Mouse (Mus musculus) testis, adult 2 months (tissue): ENCODE measurements around the gene 2010109A12Rik.

Experiments
- CTCF ChIP-seq: fragments of 200-500 bp; IDR thresholded peaks from 2 replicates; pipeline ENCODE4 v1.5.1; 2012; ENCODE audit warnings: low read depth, mild to moderate bottlenecking, inconsistent platforms, low read length, moderate library complexity; ENCODE audit not compliant: control insufficient read depth, insufficient read depth, insufficient replicate concordance
- POLR2A ChIP-seq: fragments of 200-500 bp; IDR thresholded peaks from 2 replicates; pipeline ENCODE4 v1.6.1; 2012; ENCODE audit warnings: low read depth, mild to moderate bottlenecking, inconsistent platforms, low read length, moderate library complexity; ENCODE audit not compliant: control insufficient read depth

DNA sequence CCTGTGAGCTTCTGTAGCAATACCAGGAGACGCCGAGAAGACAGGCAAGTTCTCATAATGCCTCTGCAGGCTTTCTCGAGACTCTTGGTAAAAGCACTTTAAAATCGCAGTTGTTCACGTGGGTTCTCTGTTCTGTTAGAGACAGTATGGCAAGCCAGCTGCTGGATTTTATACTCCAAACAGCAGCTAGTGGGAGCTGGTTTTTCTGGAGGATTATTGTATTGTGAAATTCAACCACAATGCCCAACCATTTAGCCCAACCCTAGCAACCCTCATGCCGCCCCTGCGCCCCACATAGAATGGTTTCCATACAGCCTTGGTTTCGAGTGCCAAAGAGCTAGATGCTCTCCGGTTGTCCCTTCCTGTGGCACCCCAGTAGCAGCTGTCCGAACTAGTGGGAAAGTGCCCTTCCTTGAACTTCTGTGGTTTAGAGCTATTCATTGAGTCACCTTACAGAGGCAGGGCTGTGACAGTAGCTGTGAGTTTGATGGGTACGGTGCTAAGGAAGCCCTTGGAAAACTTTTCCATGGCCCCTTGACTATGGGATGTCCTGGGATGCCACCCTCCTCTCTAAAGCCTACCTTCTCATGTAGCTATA lies 38.3 kb upstream of the 2010109A12Rik start:
- no peak for TF ChIP-seq POLR2A
- TF ChIP-seq CTCF, result no peak
